Mouse (Mus musculus) embryonic stem cell, embryonic (primary cell): Measurements from ENCODE around the gene Cacna2d2.

Experiments
- CTCF ChIA-PET, 4 experiments: fragments of 300-600 bp in 2 of 4; fragments of 350-600 bp in 2 of 4; sonication (Branson Sonifier 250); formaldehyde crosslinking; loops; one replicate each; lab custom pipeline; 2022; ENCODE audit warnings: inconsistent platforms in 2 of 4; lab: Charles Lee
- POLR2A ChIA-PET, 4 experiments: fragments of 300-600 bp in 2 of 4; fragments of 350-600 bp in 2 of 4; sonication (Branson Sonifier 250); formaldehyde crosslinking; loops; one replicate each; lab custom pipeline; 2022; ENCODE audit warnings: antibody characterized with exemption in 4 of 4, inconsistent platforms in 1 of 4; lab: Charles Lee

Cacna2d2 gene

DNA sequence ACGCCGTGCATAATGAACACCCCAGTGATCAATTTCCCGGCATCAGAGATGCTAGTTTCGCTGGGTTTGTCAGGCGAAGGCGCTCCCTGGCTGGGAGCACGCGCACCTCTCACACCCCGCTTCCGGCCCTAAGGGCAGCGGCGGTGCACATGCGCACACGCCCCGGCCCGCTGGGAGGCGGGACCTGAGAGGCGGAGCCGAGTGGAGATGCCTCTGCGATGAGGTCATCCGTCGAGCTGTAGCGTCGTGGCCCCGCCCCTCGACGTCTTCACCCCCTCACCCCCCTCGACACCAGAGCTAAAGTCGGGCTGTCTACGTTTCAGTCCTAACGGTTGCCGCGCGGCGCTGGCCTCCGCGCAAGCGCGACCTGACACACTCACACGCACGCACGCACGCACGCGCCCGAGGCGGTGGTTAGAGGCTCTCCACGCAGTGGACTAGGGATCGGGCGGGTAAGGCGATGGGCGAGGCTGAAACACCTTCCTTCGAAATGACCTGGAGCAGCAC, 155.0 kb downstream of the Cacna2d2 start:
- CTCF ChIA-PET: interaction anchor here in 3 of 4 experiments (0.5 to 1.8 kb wide), 21 partner anchors 9 to 1736 kb away, joined by 3 to 14 read pairs (median 3); partner anchors contain the start of genes Tusc2 (in 2 of the 3), Amigo3 (in 1 of the 3), Cyb561d2 (in 1 of the 3) and Hyal1 (in 1 of the 3)

DNA sequence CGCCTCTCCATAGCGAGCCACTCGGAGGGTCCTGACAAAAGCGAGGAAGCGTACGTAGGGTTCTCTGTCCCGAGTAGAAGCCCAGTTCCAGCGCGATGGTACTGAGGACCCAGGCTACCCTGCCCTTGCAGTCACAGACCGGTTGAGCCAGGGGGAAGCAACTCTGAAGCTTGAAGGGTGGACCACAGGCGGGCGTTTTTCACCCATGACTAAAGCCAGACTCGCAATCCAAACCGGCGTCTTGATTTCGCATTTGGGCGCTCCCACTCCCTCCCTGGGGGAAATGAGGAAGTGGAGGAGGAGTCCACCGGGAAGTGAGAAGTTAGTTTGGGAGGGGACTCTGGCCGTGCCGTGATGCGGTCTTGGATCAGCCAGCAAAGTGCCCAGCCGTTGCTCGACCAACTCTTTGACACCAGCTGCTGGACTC, 155.6 kb downstream of the Cacna2d2 start:
- POLR2A ChIA-PET: interaction anchor here (0.6 to 8.8 kb wide), 50 partner anchors 9 to 756 kb away, joined by 3 to 129 read pairs (median 6); partner anchors contain the start of genes Cyb561d2 (in 3 of the 4), Hyal1 (in 3 of the 4), Hyal2 (in 3 of the 4) and Hyal3 (in 3 of the 4)
- CTCF ChIA-PET: interaction anchor here in 3 of 4 experiments (0.5 to 1.8 kb wide), 17 partner anchors 8 to 1737 kb away, joined by 3 to 14 read pairs (median 3); partner anchors contain the start of genes Cyb561d2 (in 1 of the 3), Hyal1 (in 1 of the 3), Hyal2 (in 1 of the 3) and Nprl2 (in 1 of the 3)

More for the DNA sequence above, 155.0 kb downstream of the Cacna2d2 start:
- POLR2A ChIA-PET: interaction anchor here (0.6 to 8.8 kb wide), 56 partner anchors 9 to 756 kb away, joined by 3 to 129 read pairs (median 5); partner anchors contain the start of genes Tusc2 (in 4 of the 4), Cyb561d2 (in 3 of the 4), Hyal1 (in 3 of the 4) and Hyal2 (in 3 of the 4)

DNA sequence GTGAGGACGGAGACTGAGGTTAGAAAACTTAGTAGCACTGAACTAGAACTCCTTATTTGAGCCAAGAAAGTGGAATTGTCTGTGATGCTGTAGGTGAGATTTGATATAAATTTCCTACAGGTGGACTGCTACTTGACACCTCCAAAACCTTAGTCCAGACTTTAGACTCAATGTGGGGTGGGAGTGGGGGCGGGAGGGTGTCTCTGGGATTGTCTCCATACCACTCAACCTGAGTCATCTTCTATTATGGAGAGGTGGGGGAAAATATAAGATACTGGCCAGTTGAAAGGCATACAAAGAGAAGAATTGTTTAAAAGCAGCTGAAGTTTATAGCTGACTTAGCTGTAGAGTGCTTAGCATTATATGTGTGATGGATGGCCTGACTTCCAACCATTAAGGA, 156.3 kb downstream of the Cacna2d2 start:
- CTCF ChIA-PET: interaction anchor here in 2 of 4 experiments (0.6 to 1.8 kb wide), 4 partner anchors 10 to 22 kb away, joined by 3 to 14 read pairs (median 4); partner anchors contain the start of genes Hyal2 (in 1 of the 2) and Tmem115 (in 1 of the 2)
- POLR2A ChIA-PET: interaction anchor here (0.7 to 8.8 kb wide), 21 partner anchors 8 to 268 kb away, joined by 3 to 129 read pairs (median 7); partner anchors contain the start of genes Hyal2 (in 3 of the 4), Tusc2 (in 3 of the 4), Cyb561d2 (in 2 of the 4) and Hyal3 (in 2 of the 4)

DNA sequence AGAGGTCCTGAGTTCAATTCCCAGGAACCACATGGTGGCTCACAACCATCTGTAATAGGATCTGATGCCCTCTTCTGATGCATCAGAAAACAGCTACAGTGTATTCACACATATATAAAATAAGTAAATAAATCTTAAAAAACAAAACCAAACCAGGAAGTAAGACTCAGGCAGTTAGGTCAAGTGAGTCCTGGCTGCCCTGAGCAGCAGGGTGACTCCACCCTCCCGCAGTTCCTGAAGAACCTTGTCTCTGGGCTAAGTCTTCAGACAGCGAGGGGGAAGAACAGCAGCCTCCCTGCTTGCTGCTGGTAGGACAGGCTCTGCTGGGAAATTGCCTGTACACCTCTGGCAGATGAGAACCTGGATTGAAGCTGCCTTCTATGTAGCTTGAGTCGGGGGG, 156.9 kb downstream of the Cacna2d2 start:
- POLR2A ChIA-PET: interaction anchor here (0.6 to 8.8 kb wide), 16 partner anchors 10 to 208 kb away, joined by 3 to 129 read pairs (median 6); partner anchors contain the start of genes Hyal2 (in 3 of the 4), Cyb561d2 (in 2 of the 4), Hyal1 (in 2 of the 4) and Hyal3 (in 2 of the 4)
- CTCF ChIA-PET: interaction anchor here in 2 of 4 experiments (0.6 to 1.1 kb wide), 2 partner anchors 22 to 182 kb away, joined by 3 read pairs; partner anchors contain the start of gene Tmem115 (in 1 of the 2)

DNA sequence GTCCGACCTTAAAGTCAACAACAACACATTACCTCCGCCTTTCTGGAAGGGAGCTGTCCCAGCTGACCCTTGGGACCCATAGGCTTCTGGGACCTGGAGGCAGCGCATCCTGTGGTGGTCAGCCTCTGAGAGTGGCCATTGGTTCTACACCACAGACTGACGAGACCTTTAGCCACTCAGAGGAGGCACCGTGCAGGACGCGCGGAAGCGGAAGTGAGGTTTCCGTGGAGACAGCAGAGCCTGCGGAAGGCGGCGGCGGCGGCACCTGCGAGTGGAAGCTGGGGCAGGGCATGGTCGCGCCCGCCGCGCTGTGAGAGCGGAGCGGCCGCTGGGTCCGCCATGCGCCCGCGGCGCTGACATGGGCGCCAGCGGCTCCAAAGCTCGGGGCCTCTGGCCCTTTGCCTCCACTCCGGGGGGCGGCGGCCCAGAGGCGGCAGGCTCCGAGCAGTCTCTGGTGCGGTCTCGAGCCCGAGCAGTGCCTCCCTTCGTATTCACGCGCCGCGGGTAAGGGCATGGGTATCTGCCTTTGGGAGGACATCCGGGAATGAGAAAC, 163.7 kb downstream of the Cacna2d2 start, which contains the start of gene Tusc2:
Gene Tusc2 (plus strand): TSS at position 227 of the 553 bp plus-strand sequence.
- ChIA-PET POLR2A (interaction anchor here (0.6 to 29.0 kb wide), 47 partner anchors 8 to 1087 kb away, joined by 3 to 450 read pairs (median 4); partner anchors contain the start of genes Hyal1 (in 3 of the 4), 6430571L13Rik (in 2 of the 4), Cyb561d2 (in 2 of the 4) and Gnai2 (in 2 of the 4)), CTCF (interaction anchor here (0.5 to 1.6 kb wide), 19 partner anchors 9 to 920 kb away, joined by 3 to 7 read pairs (median 3); partner anchors contain the start of genes 6430571L13Rik (in 1 of the 4) and Zmynd10 (in 1 of the 4))

DNA sequence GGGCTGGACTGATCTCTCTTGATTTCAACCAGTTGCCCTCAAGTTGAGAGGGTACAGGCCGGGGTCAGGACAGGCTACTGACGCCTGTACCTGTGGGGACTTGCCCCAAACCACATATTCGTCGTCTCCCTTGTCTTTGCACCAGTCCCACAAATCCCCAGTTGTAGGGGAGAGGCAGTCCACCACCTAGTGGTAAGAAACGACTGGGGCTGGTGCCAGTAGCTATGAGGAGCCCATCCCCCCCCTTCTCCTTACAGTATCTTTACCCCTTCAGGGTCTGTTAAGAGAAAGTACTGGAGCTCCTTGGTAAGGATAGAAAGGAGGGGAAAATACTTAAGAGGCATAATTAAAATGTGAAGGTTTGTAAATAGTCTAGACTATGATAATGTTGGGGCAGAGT, 166.1 kb downstream of the Cacna2d2 start:
- ChIA-PET CTCF (interaction anchor here (0.6 to 2.1 kb wide), 17 partner anchors 9 to 755 kb away, joined by 3 to 12 read pairs (median 3); partner anchors contain the start of genes Ifrd2 (in 2 of the 4), Rassf1 (in 2 of the 4), Hyal1 (in 1 of the 4) and Rbm6 (in 1 of the 4)), POLR2A (interaction anchor here in 3 of 4 experiments (0.8 to 29.0 kb wide), 12 partner anchors 9 to 65 kb away, joined by 3 to 450 read pairs (median 4); partner anchors contain the start of genes Rassf1 (in 2 of the 3), Hyal1 (in 1 of the 3), Hyal3 (in 1 of the 3) and Ifrd2 (in 1 of the 3))

DNA sequence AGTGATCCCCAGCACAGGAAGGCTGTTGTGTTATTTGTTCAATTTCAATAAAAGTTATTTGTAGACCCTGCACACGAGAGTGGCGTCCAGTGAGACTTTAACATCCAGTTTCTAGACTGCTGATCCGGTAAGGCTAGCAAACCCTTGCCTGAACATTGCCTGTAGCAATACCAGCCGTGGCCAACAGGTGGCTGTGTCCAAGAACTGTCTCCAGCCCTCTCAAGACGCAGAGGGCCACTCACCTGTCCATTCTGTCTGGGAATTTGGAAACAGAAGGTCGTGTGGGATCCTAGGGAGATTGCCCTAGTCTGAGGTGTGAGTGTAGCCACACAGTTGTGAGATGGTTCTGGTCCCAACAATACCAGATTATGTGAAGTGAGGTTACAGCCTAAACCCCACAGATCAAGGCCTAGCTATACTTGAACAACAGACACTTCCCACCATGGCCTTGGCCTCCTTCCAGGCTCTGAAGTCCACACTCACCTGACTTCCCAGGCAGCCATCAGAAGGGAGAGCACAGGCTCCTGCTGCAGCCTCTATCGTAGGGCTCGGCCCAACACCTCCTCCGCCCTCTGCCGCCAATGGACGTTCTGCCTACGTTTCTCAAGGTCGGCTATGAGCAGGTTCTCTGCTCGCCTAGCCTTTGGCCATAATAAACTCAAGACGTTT, 166.8 kb downstream of the Cacna2d2 start:
- POLR2A ChIA-PET: interaction anchor here (0.8 to 29.0 kb wide), 20 partner anchors 8 to 74 kb away, joined by 3 to 450 read pairs (median 4); partner anchors contain the start of genes Hyal1 (in 2 of the 4), Rassf1 (in 2 of the 4), Gnai2 (in 1 of the 4) and Hyal3 (in 1 of the 4)

DNA sequence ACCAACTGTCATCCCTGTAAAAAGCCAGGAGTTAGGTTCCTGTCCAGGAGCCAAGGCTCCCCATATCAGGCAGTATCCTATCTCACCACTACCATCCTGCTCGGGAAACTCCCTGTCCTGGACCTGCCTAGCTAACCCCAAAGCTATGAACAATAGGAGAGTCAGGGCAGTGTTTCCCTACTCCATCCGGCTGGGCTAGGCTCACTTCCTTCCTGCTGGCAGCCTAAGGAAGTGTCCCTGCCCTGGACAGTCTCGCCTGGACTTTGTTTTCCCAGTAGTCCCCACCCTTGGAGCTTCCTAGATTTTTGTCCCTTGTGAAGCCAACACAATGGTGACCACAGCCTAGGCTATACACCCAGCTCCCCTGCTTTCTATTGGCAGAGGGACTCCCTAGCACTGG, 167.4 kb downstream of the Cacna2d2 start:
- ChIA-PET CTCF (interaction anchor here in 3 of 4 experiments (0.8 to 2.6 kb wide), 12 partner anchors 8 to 79 kb away, joined by 3 to 14 read pairs (median 4); partner anchors contain the start of genes Ifrd2 (in 2 of the 3) and Hyal1 (in 1 of the 3)), POLR2A (interaction anchor here (0.8 to 29.0 kb wide), 18 partner anchors 8 to 74 kb away, joined by 3 to 450 read pairs (median 4); partner anchors contain the start of genes Hyal1 (in 2 of the 4), Hyal3 (in 2 of the 4), Rassf1 (in 2 of the 4) and Gnai2 (in 1 of the 4))

More for the DNA sequence above, 166.8 kb downstream of the Cacna2d2 start:
- CTCF ChIA-PET: interaction anchor here (0.6 to 2.1 kb wide), 19 partner anchors 8 to 754 kb away, joined by 3 to 12 read pairs (median 3); partner anchors contain the start of genes Ifrd2 (in 2 of the 4), Rassf1 (in 2 of the 4), Hyal1 (in 1 of the 4) and Rbm6 (in 1 of the 4)

DNA sequence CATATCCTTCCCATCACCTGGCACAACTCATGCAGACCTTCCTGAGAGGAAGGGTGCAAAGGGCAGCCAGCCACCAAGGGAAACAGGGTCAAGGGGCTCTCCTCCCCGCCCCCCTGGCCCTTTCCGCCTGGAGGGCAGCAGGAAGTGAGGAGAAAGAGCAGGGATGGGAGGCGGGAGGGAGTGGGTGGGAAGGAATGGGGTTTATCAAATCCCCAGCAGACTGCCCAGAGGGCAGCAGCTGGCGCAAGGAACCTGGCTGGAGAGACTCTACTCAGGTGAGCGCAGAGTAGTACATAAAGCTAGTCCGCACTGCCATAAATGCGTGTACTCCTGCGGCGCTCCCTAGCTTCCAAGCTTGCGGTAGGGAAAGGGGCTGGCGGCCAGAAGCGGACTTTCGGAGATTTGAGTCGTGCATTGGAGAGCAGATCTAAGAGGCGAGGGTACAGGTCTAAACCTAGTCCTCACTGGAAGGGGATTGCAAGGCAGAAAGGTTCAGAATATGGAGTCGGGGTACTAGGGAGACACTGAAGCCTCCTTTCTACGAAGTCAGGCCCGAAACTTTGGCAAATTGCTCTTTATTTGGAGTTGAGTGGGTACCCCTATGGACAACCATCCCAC, 168.4 kb downstream of the Cacna2d2 start, which contains the start of gene Hyal2:
Gene Hyal2 (plus strand): TSS at position 244 of the 618 bp plus-strand sequence.
- POLR2A ChIA-PET: interaction anchor here in 3 of 4 experiments (0.6 to 29.0 kb wide), 34 partner anchors 9 to 238 kb away, joined by 3 to 450 read pairs (median 4); partner anchors contain the start of genes Hyal1 (in 3 of the 3), Hyal3 (in 3 of the 3), Ifrd2 (in 2 of the 3) and Naa80 (in 2 of the 3)
- CTCF ChIA-PET: interaction anchor here (0.5 to 2.6 kb wide), 10 partner anchors 13 to 50 kb away, joined by 3 to 14 read pairs (median 4); partner anchors contain the start of genes Hyal3 (in 1 of the 4) and Tmem115 (in 1 of the 4)

DNA sequence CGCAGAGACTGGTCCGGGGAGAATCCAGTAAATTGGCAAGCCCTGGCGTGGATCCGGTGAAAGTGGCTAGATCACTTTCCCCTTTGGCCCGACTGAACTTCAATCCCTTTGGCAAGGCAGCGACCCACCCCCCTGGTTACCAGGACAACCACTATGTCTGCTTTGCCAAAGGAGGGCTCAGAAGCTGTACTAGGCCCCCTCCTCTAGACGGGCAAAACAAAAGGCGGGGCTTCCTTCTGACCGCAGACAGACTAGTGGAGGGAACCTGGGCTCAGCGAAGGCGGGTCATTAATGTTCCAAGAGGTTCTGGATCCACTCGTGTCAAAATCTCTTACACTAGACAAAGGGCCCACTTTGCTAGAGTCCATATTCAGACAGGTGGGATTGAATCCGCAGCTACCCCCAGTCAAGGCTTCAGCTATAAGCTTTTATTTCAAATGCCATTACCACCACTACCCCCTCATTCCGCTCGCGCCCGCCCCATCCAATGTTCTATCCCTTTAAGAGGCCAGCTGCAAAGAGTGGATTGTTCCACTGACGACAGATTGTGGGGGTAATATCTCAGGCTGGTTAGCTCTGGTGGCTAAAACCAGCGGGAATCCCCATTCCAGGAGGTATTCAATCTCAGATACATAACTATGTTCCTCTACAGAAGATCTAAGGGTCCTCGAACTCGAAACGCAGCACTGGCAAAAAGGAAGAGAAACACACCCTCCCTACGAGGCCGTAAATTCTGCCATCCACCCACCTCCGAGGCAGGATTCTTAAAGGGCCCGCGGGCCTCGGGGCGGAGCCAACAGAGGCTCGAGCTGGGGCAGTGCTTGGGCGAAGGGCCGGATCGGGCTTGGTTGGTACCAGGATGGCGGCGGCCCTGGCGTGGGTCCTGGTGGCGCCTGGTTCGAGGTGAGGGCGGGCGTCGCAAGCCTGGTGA, 169.2 kb downstream of the Cacna2d2 start:
- CTCF ChIA-PET: interaction anchor here (0.5 to 2.6 kb wide), 20 partner anchors 12 to 440 kb away, joined by 3 to 14 read pairs (median 3); partner anchors contain the start of genes Hyal3 (in 1 of the 4), Ifrd2 (in 1 of the 4), Rassf1 (in 1 of the 4) and Tmem115 (in 1 of the 4)
- POLR2A ChIA-PET: interaction anchor here in 3 of 4 experiments (0.7 to 29.0 kb wide), 41 partner anchors 8 to 948 kb away, joined by 3 to 450 read pairs (median 5); partner anchors contain the start of genes Hyal1 (in 3 of the 3), Ifrd2 (in 3 of the 3), Hyal3 (in 2 of the 3) and Naa80 (in 2 of the 3)

DNA sequence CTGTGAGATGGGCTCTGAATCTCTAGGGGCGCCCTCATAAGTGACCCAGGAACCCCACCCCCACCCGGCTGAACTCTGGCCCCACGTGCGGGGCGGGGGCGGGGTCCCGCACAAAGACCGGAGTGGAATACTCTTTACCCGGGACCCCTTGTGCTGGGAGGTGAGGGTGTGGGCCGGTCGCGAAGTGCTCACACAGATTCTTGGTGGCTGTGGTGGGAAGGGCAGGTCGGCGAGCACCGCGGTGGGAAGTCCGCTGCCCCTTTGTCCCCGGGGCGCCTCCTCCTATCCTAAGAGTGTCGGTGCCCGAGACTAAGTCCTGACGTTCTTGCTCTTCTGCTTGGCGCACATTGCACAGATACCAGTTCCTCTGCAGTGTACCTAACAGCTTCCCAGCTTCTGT, 169.9 kb downstream of the Cacna2d2 start:
- CTCF ChIA-PET: interaction anchor here in 3 of 4 experiments (0.5 to 2.6 kb wide), 16 partner anchors 14 to 439 kb away, joined by 3 to 14 read pairs (median 3); partner anchors contain the start of genes Ifrd2 (in 1 of the 3), Rassf1 (in 1 of the 3) and Tmem115 (in 1 of the 3)
- POLR2A ChIA-PET: interaction anchor here in 3 of 4 experiments (0.7 to 29.0 kb wide), 31 partner anchors 7 to 947 kb away, joined by 3 to 450 read pairs (median 8); partner anchors contain the start of genes Ifrd2 (in 3 of the 3), Hyal1 (in 2 of the 3), Hyal3 (in 2 of the 3) and Naa80 (in 2 of the 3)

DNA sequence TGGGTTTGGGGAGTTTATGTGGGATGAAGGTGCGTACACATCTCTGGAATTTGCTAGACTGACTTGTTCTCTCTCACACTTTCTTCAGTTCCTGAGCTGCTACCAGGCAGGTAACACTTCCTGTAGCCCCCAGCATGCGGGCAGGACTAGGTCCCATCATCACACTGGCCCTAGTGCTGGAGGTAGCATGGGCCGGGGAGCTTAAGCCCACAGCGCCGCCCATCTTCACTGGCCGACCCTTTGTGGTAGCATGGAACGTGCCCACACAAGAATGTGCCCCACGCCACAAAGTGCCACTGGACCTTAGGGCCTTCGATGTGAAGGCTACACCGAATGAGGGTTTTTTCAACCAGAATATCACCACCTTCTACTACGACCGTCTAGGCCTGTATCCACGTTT, 170.6 kb downstream of the Cacna2d2 start:
- ChIA-PET POLR2A (interaction anchor here in 3 of 4 experiments (1.0 to 29.0 kb wide), 20 partner anchors 11 to 74 kb away, joined by 4 to 450 read pairs (median 9); partner anchors contain the start of genes Ifrd2 (in 3 of the 3), Hyal3 (in 2 of the 3), Rassf1 (in 2 of the 3) and Zmynd10 (in 2 of the 3)), CTCF (interaction anchor here in 3 of 4 experiments (0.5 to 2.5 kb wide), 9 partner anchors 10 to 401 kb away, joined by 3 to 5 read pairs (median 3); partner anchors contain the start of genes Hyal3 (in 1 of the 3) and Tmem115 (in 1 of the 3))

DNA sequence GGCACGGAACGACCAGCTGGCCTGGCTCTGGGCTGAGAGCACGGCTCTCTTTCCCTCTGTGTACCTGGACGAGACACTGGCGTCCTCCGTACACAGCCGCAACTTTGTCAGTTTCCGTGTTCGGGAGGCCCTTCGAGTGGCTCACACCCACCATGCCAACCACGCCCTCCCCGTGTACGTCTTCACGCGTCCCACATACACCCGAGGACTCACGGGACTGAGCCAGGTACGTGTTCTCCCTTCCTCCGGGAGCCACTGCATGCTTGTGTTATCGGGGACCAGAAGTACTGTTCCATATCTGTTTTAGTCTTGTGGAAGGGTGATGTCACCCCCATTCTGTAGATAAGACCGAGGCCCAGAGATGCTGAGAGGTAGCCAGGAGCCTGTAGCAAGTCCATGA, 171.4 kb downstream of the Cacna2d2 start:
- POLR2A ChIA-PET: interaction anchor here in 2 of 4 experiments (1.4 to 29.0 kb wide), 11 partner anchors 10 to 74 kb away, joined by 4 to 450 read pairs (median 22); partner anchors contain the start of genes Hyal3 (in 2 of the 2), Ifrd2 (in 2 of the 2), Naa80 (in 1 of the 2) and Rassf1 (in 1 of the 2)
- CTCF ChIA-PET: interaction anchor here in 2 of 4 experiments (0.5 to 1.0 kb wide), 3 partner anchors 9 to 118 kb away, joined by 3 read pairs; partner anchors contain the start of gene Hyal3 (in 1 of the 2)
